Mouse (Mus musculus): Measurements from ENCODE around the gene Kdm6b. TPM values are rescaled to one million over a fixed set of nuclear protein-coding genes. Genes with fewer than 3 reads are reported as not detected.

The Kdm6b gene
- polyA plus RNA-seq, 1 experiment = 23.3 TPM

DNA sequence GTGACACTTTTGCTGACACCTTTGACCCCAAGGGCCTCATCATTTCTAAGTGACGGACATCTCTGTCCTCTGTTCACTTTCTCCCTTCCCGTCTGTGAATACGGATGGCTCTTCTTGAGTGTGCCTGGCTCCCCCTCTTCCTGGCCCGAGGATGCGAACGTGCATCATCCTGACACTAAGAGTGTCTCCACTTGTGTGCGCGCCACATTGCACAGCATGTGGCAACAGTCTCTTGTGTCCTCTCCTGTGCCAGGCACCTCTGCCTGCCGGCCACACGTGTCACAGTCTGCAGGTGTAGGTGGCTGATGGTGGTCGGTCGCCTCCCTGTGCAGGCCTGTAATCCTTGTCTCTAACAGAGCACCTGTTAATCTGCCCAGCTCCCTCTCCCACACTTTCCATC is 41.9 kb downstream of the Kdm6b start:
- Histone ChIP-seq H3K36me3 (ENCODE audit: control insufficient read depth, insufficient read depth, low read length, poor library complexity, severe bottlenecking) (no peaks in the 10 kb centered on the region), H3K4me1 (ENCODE audit: control insufficient read depth, insufficient read depth, low read length) (no peaks in the 10 kb centered on the region), H3K9ac (ENCODE audit: low read depth, poor library complexity, severe bottlenecking) (no peak overlapping the region)

DNA sequence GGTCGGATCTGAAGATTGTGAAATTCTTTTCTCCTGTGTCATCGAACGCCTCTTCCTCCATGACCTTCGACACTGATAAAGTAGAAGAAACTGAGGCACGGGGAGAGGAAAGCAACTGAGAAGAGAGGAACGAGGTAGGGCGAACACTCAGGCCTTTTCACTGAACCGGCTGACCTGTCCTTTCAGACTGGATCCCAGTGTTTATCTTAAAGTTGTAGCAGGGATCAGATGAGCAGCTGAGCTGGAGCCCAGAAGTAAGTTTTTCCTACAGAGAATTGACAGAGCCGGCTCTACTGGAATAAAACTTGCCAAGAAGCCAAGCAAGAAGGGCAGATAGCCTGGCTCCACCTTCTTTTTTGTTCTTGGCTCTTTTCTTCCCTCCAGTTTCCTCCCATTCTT is 42.7 kb downstream of the Kdm6b start:
- Histone ChIP-seq H3K4me1 (ENCODE audit: control insufficient read depth, insufficient read depth, low read length) (no peaks in the 10 kb centered on the region), H3K4me3 (ENCODE audit: low read depth, low read length) (no peak overlapping the region), H3K9me3 (replicated peaks; ENCODE audit: control insufficient read depth, insufficient read depth, low read length, poor library complexity, severe bottlenecking) (no peaks in the 10 kb centered on the region), H3K27ac (ENCODE audit: insufficient read depth, low read length) (peak overlapping the region; percentile 15; the same call in 1 of the 2 replicates), H3K9ac (ENCODE audit: low read depth, poor library complexity, severe bottlenecking) (no peak overlapping the region), H3K36me3 (ENCODE audit: control insufficient read depth, insufficient read depth, low read length, poor library complexity, severe bottlenecking) (no peaks in the 10 kb centered on the region), H3K27me3 (ENCODE audit: control insufficient read depth, insufficient read depth, low read length, poor library complexity, severe bottlenecking) (peaks cover 14% of the 10 kb centered on the region)
- TF ChIP-seq POLR2A (IDR thresholded peaks at IDR 0.05; ENCODE audit: insufficient read depth, low read length) (no peak), EP300 (IDR thresholded peaks at IDR 0.05; ENCODE audit: insufficient read depth, low read depth, low read length) (no peak), CTCF (IDR thresholded peaks at IDR 0.05; ENCODE audit: low read depth, low read length) (no peak)

More for the DNA sequence above, 41.9 kb downstream of the Kdm6b start:
- H3K4me3 ChIP-seq (ENCODE audit: low read depth, low read length) = no peak overlapping the region
- TF ChIP-seq CTCF (IDR thresholded peaks at IDR 0.05; ENCODE audit: low read depth, low read length) = no peak
- no peak for TF ChIP-seq POLR2A (IDR thresholded peaks at IDR 0.05; ENCODE audit: insufficient read depth, low read length)
- no peak for TF ChIP-seq EP300 (IDR thresholded peaks at IDR 0.05; ENCODE audit: insufficient read depth, low read depth, low read length)
- no peak overlapping the region for H3K27ac ChIP-seq (ENCODE audit: insufficient read depth, low read length)
- no peaks in the 10 kb centered on the region for H3K9me3 ChIP-seq (replicated peaks; ENCODE audit: control insufficient read depth, insufficient read depth, low read length, poor library complexity, severe bottlenecking)
- H3K27me3 ChIP-seq (ENCODE audit: control insufficient read depth, insufficient read depth, low read length, poor library complexity, severe bottlenecking) = peaks cover 14% of the 10 kb centered on the region

DNA sequence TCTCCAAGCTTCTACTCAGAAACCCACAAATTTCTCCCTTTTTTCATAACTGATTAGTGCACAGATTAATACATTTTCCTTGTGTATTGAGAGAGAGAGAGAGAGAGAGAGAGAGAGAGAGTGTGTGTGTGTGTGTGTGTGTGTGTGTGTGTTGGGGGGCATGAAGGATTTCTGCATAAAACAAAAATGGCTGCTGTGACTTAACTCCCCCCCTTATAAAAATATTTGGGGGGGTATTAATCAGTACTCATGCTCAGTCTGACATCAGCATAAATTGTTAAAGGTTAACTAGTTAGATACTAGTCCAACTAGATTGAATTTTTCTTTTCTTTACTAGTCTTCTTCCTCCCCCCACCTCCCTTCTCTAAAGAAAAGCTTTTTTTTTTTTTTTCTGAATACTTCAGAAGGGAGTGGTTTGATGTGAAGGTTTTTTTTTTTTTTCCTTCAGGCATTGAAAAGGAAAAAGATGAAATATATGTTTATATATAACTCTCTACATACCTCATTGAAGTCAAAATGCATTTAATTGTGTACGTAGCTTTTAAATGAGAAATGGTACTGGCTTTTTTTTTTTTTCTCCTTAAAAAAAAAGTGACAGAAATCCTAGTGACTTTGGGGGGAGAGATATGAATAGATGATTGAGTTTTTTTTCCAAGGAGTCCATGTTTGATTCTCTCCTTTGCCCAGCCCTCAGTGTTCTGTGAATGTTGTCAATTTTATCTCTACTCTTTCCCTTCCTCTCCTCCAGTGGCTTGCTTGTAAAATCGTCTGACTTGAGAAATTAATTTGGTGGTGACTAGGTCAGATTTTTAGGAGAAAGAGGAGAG is 43.3 kb downstream of the Kdm6b start:
- Histone ChIP-seq H3K36me3 (ENCODE audit: control insufficient read depth, insufficient read depth, low read length, poor library complexity, severe bottlenecking) (no peaks in the 10 kb centered on the region), H3K27ac (ENCODE audit: insufficient read depth, low read length) (peak overlapping the region; percentile 15; the same call in 1 of the 2 replicates), H3K4me1 (ENCODE audit: control insufficient read depth, insufficient read depth, low read length) (no peaks in the 10 kb centered on the region), H3K4me3 (ENCODE audit: low read depth, low read length) (no peak overlapping the region), H3K9me3 (replicated peaks; ENCODE audit: control insufficient read depth, insufficient read depth, low read length, poor library complexity, severe bottlenecking) (no peaks in the 10 kb centered on the region), H3K9ac (ENCODE audit: low read depth, poor library complexity, severe bottlenecking) (no peak overlapping the region), H3K27me3 (ENCODE audit: control insufficient read depth, insufficient read depth, low read length, poor library complexity, severe bottlenecking) (peaks cover 14% of the 10 kb centered on the region)
- TF ChIP-seq CTCF (IDR thresholded peaks at IDR 0.05; ENCODE audit: low read depth, low read length) (no peak), EP300 (IDR thresholded peaks at IDR 0.05; ENCODE audit: insufficient read depth, low read depth, low read length) (no peak), POLR2A (IDR thresholded peaks at IDR 0.05; ENCODE audit: insufficient read depth, low read length) (no peak)

DNA sequence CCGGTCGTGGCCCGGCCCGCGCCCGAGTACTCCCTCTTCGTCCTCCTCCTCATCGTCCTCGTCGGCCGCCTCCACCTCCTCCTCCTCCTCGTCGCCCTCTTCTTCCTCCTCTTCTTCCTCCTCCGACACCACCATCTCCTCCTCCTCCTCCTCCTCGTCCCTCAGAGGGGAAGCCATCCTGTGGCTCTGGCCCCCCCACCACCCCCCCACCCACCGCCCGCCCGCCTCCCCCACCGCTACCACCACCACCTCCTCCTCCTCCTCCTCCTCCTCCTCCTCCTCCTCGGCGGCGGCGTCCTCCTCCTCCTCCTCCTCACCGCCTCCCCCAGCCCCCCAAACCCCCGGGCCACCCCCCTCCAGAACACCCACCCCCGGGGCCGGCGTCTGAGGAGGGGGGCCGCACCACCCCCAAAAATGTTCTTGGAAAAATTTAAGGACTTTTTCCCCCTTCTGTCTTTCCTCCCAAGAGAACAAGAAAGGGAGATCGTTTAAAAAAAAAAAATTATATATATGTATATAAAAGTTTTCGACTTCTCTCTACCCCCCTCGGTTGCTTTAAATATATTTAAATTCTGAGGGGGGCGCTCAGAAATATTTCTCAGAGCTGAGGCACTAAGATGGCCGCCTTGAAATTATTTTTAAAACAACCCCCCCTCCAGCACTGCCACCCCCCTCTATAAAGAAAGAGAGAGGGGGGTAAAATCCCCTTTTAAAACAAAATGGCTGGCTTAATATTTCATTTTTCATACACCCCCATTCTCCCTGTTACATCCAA is 44.1 kb downstream of the Kdm6b start, which contains the start of gene Chd3:
TSS of gene Chd3 (minus strand) at position 192 of the 775 bp plus-strand sequence.
- peaks cover 14% of the 10 kb centered on the region for H3K27me3 ChIP-seq (ENCODE audit: control insufficient read depth, insufficient read depth, low read length, poor library complexity, severe bottlenecking)
- no peak within 1 kb of the TSS for H3K27ac ChIP-seq (ENCODE audit: insufficient read depth, low read length)
- H3K4me1 ChIP-seq (ENCODE audit: control insufficient read depth, insufficient read depth, low read length) = peaks cover 4% of the 10 kb centered on the region
- H3K36me3 ChIP-seq (ENCODE audit: control insufficient read depth, insufficient read depth, low read length, poor library complexity, severe bottlenecking) = no peaks in the 10 kb centered on the region
- H3K9me3 ChIP-seq (replicated peaks; ENCODE audit: control insufficient read depth, insufficient read depth, low read length, poor library complexity, severe bottlenecking) = no peaks in the 10 kb centered on the region
- TF ChIP-seq CTCF (IDR thresholded peaks at IDR 0.05; ENCODE audit: low read depth, low read length) (no peak), EP300 (IDR thresholded peaks at IDR 0.05; ENCODE audit: insufficient read depth, low read depth, low read length) (no peak), POLR2A (IDR thresholded peaks at IDR 0.05; ENCODE audit: insufficient read depth, low read length) (no peak)
- H3K4me3 ChIP-seq (ENCODE audit: low read depth, low read length) = peak within 1 kb of the TSS; percentile 81
- peak within 1 kb of the TSS; percentile 96 for H3K9ac ChIP-seq (ENCODE audit: low read depth, poor library complexity, severe bottlenecking)

DNA sequence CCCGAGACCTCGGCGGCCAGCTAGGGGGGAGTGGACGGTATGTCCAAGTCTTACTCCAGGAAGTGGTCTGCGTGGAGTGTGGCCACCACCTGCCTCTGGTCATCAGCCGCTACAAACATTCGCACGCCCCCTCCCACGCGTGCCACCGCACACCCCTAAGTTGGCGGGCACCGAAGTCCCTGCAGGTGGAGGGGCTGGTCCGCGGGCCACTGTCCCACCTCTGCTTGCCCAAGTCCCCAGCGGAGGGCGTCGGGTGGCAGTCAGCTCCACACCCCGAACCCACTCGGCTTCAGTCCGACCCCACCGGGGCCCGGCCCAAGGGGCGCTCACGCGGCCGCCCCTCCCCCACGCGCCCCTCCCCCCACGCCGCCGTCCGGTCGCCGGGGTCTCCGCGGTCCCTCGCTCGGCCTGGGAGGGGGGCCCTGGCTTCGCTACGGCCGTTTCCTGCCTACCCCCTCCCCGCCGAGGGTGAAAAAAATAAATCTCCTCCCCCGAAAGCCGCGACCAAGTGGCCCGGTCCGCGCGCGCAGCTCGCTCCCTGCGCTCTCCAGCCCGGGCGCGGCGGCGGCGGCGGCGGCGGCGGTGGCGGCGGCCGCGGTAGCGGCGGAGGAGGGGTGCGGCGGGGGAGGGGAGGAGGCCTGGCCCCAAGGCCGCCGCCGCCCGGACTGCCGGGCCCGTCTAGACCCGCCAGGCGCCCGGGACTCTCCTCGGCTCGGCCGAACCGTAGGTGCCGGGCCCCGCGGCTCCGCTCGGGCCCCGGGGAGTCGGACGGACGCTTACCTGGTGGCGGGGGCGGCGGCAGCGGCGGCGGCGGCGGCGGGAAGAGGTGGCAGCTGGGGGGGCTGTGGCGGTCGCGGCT is 44.9 kb downstream of the Kdm6b start:
- peaks cover 4% of the 10 kb centered on the region for H3K4me1 ChIP-seq (ENCODE audit: control insufficient read depth, insufficient read depth, low read length)
- H3K27ac ChIP-seq (ENCODE audit: insufficient read depth, low read length) = no peak overlapping the region
- H3K9me3 ChIP-seq (replicated peaks; ENCODE audit: control insufficient read depth, insufficient read depth, low read length, poor library complexity, severe bottlenecking) = no peaks in the 10 kb centered on the region
- H3K36me3 ChIP-seq (ENCODE audit: control insufficient read depth, insufficient read depth, low read length, poor library complexity, severe bottlenecking) = no peaks in the 10 kb centered on the region
- peaks cover 14% of the 10 kb centered on the region for H3K27me3 ChIP-seq (ENCODE audit: control insufficient read depth, insufficient read depth, low read length, poor library complexity, severe bottlenecking)
- peak overlapping the region; percentile 81 for H3K4me3 ChIP-seq (ENCODE audit: low read depth, low read length)
- TF ChIP-seq CTCF (IDR thresholded peaks at IDR 0.05; ENCODE audit: low read depth, low read length) (no peak), POLR2A (IDR thresholded peaks at IDR 0.05; ENCODE audit: insufficient read depth, low read length) (no peak), EP300 (IDR thresholded peaks at IDR 0.05; ENCODE audit: insufficient read depth, low read depth, low read length) (no peak)
- peak overlapping the region; percentile 96 for H3K9ac ChIP-seq (ENCODE audit: low read depth, poor library complexity, severe bottlenecking)

All from ES-Bruce4 (cell line).